Mouse (Mus musculus) urinary bladder, postnatal 14 days (tissue): ENCODE measurements around the gene Gm8005.
"Not testable (repeated sequence)": the region's sequence is repeated elsewhere in the genome, so short reads cannot be mapped to it uniquely, and the experiment has no call there.

ENCODE experiments used
- DNase-seq: peaks from one replicate; pipeline ENCODE4 v3.0.0; 2021; ENCODE audit warnings: low spot score

Gm8005 gene

DNA sequence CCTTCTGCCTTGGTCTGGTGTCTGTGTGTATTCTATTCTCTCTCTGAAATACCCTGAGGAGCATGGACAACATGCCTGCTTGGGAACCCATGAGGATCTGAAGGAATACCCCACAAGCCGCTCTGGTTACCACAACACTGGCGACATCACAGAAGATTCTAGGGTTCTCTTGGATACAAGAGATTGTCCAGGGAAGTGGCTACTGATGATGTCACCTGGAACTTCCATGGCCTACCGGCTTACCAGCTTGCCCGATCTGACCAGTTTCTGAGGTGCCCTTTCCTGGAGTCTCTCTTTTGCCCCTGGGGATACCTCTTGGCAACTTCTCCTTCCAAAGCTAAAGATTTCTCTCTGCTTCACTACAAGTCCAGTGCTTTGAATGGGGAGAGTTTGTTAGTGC, at the start of gene Gm8005:
TSS of gene Gm8005 (minus strand) at position 101 of the 400 bp plus-strand sequence.
- DNase-seq = not testable (repeated sequence)

DNA sequence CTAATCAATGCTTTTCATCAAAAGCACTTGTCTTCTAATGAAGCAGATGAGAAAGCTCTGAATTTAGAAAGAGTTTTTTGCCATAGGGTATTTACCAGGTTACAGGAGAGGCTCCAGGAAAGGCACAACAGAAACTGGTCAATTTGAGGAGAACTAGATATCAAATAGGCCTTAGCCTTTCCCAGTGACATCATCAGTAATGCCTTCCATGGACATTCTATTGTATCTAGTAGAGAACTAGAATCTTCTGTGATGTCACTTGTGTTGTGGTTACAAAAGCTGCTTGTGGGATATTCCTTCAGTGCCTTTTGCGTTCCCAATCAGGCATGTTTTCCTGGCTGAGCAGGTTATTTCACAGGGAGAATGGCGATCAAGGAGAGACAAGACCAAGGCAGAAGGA, 24.1 kb upstream of the Gm8005 start, which contains the start of gene Gm8011:
TSS of gene Gm8011 (plus strand) at position 301 of the 400 bp plus-strand sequence.
- DNase-seq = not testable (repeated sequence)
